Mouse (Mus musculus): ENCODE results near the gene Cox5a. TPM values are rescaled to one million over a fixed set of nuclear protein-coding genes. Genes with fewer than 3 reads are reported as not detected.

Gene Cox5a
- total RNA-seq (2023): 100 to 1,000 TPM in 1 of 2 experiments, 10 to 100 TPM in 1; 97.3 to 115 TPM

DNA sequence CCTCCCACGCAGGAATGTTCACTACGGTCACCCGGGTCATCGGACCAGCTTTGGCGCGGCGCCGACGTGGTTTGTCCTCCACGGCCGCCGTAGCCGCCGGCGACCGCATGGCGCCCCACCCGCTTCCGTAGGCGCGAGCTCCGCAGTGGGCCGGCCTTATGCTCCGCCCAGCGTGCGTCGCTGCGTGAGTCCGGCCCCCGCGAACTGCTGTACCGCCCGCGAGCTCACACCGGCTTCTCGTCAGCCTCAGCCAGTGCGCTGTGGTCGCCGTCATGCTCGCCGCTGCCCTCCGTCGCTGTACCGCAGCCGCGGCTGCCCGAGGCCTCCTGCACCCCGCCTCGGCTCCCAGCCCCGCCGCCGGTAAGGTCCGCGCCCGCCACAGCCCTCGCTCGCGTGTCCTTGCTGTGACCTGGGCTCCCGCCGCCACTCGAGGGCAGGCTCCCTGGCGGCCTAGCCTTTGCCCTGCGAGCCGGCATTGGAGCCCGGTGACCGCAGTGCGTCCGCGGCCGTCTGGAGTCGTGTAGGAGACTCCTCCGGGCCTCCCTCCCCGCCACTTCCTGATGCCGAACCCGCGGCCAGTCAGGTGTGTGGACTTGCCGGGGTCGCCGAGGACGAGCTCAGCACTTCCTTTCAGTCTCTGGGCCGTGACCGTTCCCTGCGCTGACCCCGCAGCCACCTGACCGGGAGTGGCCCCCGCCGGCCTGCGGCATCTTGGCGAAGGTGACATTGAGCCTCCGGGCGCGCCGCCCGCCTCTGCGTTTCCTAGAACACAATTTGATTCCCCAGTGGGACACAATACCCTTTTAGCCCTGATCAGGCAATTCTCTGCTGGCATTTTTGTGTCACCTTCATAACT, at the start of gene Cox5a:
TSS of gene Cox5a (plus strand) at position 219 of the 856 bp plus-strand sequence.

DNA sequence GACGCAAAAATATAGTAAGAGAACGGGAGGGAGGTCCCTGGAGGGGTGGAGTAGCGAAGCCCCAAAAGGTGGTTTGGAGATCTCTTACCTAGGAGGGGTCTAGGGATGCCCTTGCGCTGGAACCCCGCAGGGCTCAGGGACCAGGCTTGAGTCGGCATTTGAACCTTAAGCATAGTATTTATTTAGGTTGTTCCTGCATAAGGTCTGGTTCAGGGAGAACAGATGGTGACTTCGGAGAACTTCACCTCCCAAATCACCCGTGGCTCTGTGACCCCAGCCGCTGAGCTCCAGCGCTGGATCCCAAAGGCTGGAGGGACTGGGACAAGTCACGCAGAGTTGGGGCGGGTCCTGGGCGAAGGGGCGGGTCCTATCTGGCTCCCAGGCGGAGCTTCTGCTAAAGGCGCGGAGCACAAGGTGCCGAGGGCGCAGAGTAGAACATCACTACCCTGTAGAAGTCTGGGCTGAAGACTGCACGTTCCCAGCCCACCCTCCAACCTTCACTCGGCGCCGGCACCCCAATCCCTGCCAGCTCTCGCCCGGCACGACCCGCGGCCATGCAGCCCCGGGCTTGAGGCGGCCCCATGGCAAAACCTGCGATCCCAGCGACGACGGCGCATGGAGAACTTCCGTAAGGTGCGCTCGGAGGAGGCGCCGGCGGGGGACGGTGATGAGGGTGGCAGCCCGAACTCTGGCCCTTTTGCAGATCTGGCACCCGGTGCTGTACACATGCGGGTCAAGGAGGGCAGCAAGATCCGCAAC, 17.3 kb upstream of the Cox5a start, which contains the start of gene Rpp25:
TSS of gene Rpp25 (plus strand) at position 405 of the 759 bp plus-strand sequence.

DNA sequence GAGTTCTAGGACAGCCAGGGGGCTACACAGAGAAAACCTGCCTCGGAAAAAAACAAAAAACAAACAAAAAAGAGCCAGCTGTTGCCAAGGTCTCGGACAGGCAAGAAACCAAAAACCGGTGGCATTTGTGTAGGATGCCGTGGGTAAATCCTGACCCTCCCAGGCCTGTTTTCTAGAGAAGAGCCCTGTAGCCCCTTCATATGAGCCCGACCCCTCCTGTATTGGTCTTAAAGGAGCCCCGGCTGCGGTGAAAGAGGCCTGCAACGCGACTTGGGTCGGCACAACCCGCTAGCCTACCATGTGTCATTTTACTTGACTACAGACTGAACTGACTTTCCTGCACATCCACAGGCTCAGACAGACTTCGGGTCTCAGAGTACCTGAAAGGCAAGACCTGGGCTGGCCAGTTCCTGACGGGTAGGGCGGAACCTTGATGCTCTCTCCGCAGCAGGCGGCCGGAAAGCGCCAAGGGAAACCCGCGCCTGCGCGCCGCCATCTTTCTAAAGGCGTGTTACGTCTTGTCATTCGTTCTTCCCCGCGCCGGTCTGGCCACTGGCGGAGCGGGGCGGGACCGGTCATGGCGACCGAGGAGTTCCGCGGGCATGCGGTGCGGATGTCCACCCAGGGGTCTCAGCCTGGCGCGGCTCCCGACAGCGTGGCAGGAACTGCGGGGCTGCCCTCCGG, 16.1 kb downstream of the Cox5a start, which contains the start of gene Fam219b:
TSS of gene Fam219b (plus strand) at position 485 of the 684 bp plus-strand sequence.

DNA sequence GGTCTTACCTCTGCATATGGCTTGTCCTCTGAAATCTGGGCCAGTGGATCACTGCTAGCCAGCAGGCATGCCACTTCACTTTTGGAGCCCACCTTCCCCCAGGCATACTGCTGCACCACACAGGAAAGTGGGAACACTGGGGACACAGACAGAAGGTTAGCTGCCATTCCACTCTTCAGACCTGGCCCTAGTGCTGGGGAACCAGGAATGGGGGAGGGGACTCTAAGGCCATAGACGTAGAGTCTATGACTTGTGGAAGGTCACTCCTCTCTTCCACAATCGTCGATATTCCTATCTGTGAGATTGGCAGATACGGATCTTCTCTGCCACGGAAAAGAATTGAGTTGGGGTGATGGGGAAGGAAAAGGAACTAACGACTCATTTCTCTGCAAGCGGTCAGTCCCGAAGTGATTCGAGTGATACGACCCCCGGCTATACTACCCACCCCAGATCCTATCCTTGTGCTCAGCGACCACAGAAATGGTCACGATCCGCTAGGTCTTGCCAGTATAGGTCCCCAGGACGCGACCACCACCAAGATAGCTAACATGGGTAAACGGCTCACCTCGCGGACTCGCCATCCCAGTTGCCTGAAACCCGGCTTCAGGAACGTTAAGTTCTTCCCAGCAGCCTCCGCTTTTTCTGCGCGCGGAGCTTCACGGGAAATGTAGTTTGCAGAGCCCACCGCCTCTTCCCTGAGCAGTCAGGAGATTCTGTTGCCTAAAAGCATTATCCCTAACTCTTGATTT, 31.2 kb downstream of the Cox5a start, which contains the start of gene Mpi:
TSS of gene Mpi (minus strand) at position 625 of the 749 bp plus-strand sequence.

GRCm38 (mm10) chr9:57560861-57561710, 40.0 kb downstream of the Cox5a start, which contains the start of gene Scamp2:
Gene Scamp2 (plus strand): TSS chr9:57560943.

Other genes starting within 250 kb of the Cox5a start
- gene Ppcdc, start 81.2 kb upstream of the Cox5a start, total RNA-seq (2023): 10 to 100 TPM; 76.9 to 92.2 TPM
- gene Scamp5, start 53.2 kb upstream of the Cox5a start, total RNA-seq (2023): not detected
- not detected for gene Rpp25, start 17.2 kb upstream of the Cox5a start, total RNA-seq (2023)
- 10 to 100 TPM; 14.0 to 22.5 TPM for gene Fam219b, start 16.3 kb downstream of the Cox5a start, total RNA-seq (2023)
- gene Mpi, start 31.5 kb downstream of the Cox5a start, total RNA-seq (2023): 10 to 100 TPM; 11.6 to 13.3 TPM
- gene Scamp2, start 39.7 kb downstream of the Cox5a start, total RNA-seq (2023): 100 to 1,000 TPM; 104 to 110 TPM
- gene Ulk3, start 68.2 kb downstream of the Cox5a start, total RNA-seq (2023): 100 to 1,000 TPM in 1 of 2 experiments, 10 to 100 TPM in 1; 98.3 to 103 TPM
- gene Cplx3, start 85.0 kb downstream of the Cox5a start, total RNA-seq (2023): not detected
- 1 to 10 TPM; 1.0 to 1.4 TPM for gene Lman1l, start 99.5 kb downstream of the Cox5a start, total RNA-seq (2023)
- 100 to 1,000 TPM; 625 to 646 TPM for gene Csk, start 132.4 kb downstream of the Cox5a start, total RNA-seq (2023)
- gene Cyp1a2, start 162.4 kb downstream of the Cox5a start, total RNA-seq (2023): not detected
- gene Cyp1a1, start 166.7 kb downstream of the Cox5a start, total RNA-seq (2023): not detected
- gene Edc3, start 187.3 kb downstream of the Cox5a start, total RNA-seq (2023): 10 to 100 TPM; 24.4 to 26.1 TPM
- 100 to 1,000 TPM; 209 to 212 TPM for gene Clk3, start 244.6 kb downstream of the Cox5a start, total RNA-seq (2023)

Measured in B cell, adult 67 days (primary cell).